In genomic region chr17:68841097-68841891, GRCm38 (mm10) we compare ENCODE assay signal across 8 mouse cellular contexts. TPM values are rescaled to one million over a fixed set of nuclear protein-coding genes. Genes with fewer than 3 reads are reported as not detected.
DNase-seq lines count a peak whose midpoint lies in the region; ATAC-seq and TF ChIP-seq lines count a peak whose summit lies in the region.

No protein-coding gene starts in this region.

- peaks cover 3% of the 10 kb centered on the region; the same call in 1 of the 2 replicates for H3K4me1 ChIP-seq in forebrain, embryonic 11.5 days (replicated peaks; ENCODE audit: control insufficient read depth, insufficient read depth, low read length)
- peaks cover 35% of the 10 kb centered on the region for H3K4me1 ChIP-seq in heart, embryonic 15.5 days (replicated peaks)
- H3K4me1 ChIP-seq in liver, embryonic 15.5 days (replicated peaks), result no peaks in the 10 kb centered on the region
- peaks cover 34% of the 10 kb centered on the region for H3K4me1 ChIP-seq in olfactory bulb, adult 2 months (ENCODE audit: control insufficient read depth, insufficient read depth, low read length)

- no peak for TF ChIP-seq POLR2A in olfactory bulb, adult 2 months (IDR thresholded peaks at IDR 0.05; ENCODE audit: insufficient read depth, low read depth, low read length)

- H3K9ac ChIP-seq in forebrain, embryonic 11.5 days (ENCODE audit: low read length), result peak overlapping the region; percentile 61
- H3K9ac ChIP-seq in heart, embryonic 15.5 days, result peak overlapping the region; percentile 54
- H3K9ac ChIP-seq in liver, embryonic 15.5 days, result no peak overlapping the region

- H3K27me3 ChIP-seq in forebrain, embryonic 11.5 days (ENCODE audit: control insufficient read depth, insufficient read depth, low read length), result peaks cover 15% of the 10 kb centered on the region
- peaks cover 73% of the 10 kb centered on the region for H3K27me3 ChIP-seq in heart, embryonic 15.5 days
- peaks cover 64% of the 10 kb centered on the region for H3K27me3 ChIP-seq in liver, embryonic 15.5 days

- H3K4me2 ChIP-seq in forebrain, embryonic 11.5 days (ENCODE audit: low read depth, low read length, severe bottlenecking), result peak overlapping the region; percentile 98
- peak overlapping the region; percentile 99 for H3K4me2 ChIP-seq in heart, embryonic 15.5 days
- H3K4me2 ChIP-seq in liver, embryonic 15.5 days, result peak overlapping the region; percentile 56

- DNase-seq in heart, adult 18-20 months, result peak; percentile 16 to 29
- no peak for DNase-seq in heart, adult 8-10 months (ENCODE audit: low spot score)
- peak; percentile 88 for DNase-seq in forebrain, embryonic 11.5 days (ENCODE audit: low spot score)
- DNase-seq in kidney, postnatal 10 days, result peak; percentile 76
- DNase-seq in urinary bladder, postnatal 4 days (ENCODE audit: low spot score in 2 of 2), result peak; percentile 41 to 70

- H3K9me3 ChIP-seq in forebrain, embryonic 11.5 days (ENCODE audit: control insufficient read depth, low read length), result no peaks in the 10 kb centered on the region
- no peaks in the 10 kb centered on the region for H3K9me3 ChIP-seq in heart, embryonic 15.5 days (replicated peaks)
- H3K9me3 ChIP-seq in liver, embryonic 15.5 days (replicated peaks), result no peaks in the 10 kb centered on the region

- no peaks in the 10 kb centered on the region for H3K36me3 ChIP-seq in forebrain, embryonic 11.5 days (ENCODE audit: control insufficient read depth, insufficient read depth, low read length)
- H3K36me3 ChIP-seq in heart, embryonic 15.5 days, result no peaks in the 10 kb centered on the region
- no peaks in the 10 kb centered on the region for H3K36me3 ChIP-seq in liver, embryonic 15.5 days (replicated peaks)

- no peak overlapping the region for H3K27ac ChIP-seq in forebrain, embryonic 11.5 days (ENCODE audit: low read depth, low read length)
- no peak overlapping the region for H3K27ac ChIP-seq in heart, embryonic 15.5 days
- H3K27ac ChIP-seq in liver, embryonic 15.5 days (replicated peaks), result no peak overlapping the region
- H3K27ac ChIP-seq in olfactory bulb, adult 2 months (ENCODE audit: insufficient read depth, low read depth, low read length), result peak overlapping the region; percentile 63

- peak; percentile 60 for ATAC-seq in forebrain, embryonic 11.5 days (replicated peaks; ENCODE audit: low FRiP score)
- peak; percentile 41; the same call in 1 of the 2 replicates for ATAC-seq in heart, embryonic 15.5 days (replicated peaks; ENCODE audit: insufficient number of reproducible peaks, insufficient read depth, low FRiP score, low read depth)
- no peak for ATAC-seq in liver, embryonic 15.5 days (ENCODE audit: insufficient read depth)

- under 1% methylated on average over 65 of the region's 75 CpGs for WGBS in forebrain, embryonic 11.5 days
- WGBS in heart, embryonic 15.5 days, result under 1% methylated on average over 75 of the region's 75 CpGs
- WGBS in liver, embryonic 15.5 days (ENCODE audit: insufficient replicate concordance), result 1% methylated on average over 72 of the region's 75 CpGs
- WGBS in olfactory bulb, adult 2 months, result 2% methylated on average over 75 of the region's 75 CpGs

- TF ChIP-seq CTCF in olfactory bulb, adult 2 months (IDR thresholded peaks at IDR 0.05; ENCODE audit: insufficient read depth, low read depth, low read length), result peak; percentile 68; the same call in 1 of the 2 replicates

- peak overlapping the region; percentile 49 for H3K4me3 ChIP-seq in forebrain, embryonic 11.5 days (ENCODE audit: low read depth, low read length)
- peak overlapping the region; percentile 60 for H3K4me3 ChIP-seq in heart, embryonic 15.5 days
- peak overlapping the region; percentile 28 for H3K4me3 ChIP-seq in liver, embryonic 15.5 days (replicated peaks)
- peak overlapping the region; percentile 54 for H3K4me3 ChIP-seq in olfactory bulb, adult 2 months (ENCODE audit: insufficient read depth, low read depth, low read length)

RNA-seq across cellular contexts. Expression of gene Tmem200c, which starts 14.9 kb away (rescaled TPM):
- under 1 TPM in 1 of 2 experiments, not detected in 1; 0.07 TPM for total RNA-seq in heart, adult 18-20 months (2021)
- total RNA-seq in heart, adult 8-10 months (2022), result under 1 TPM in 3 of 4 experiments, not detected in 1; 0.08 to 0.13 (median 0.09) TPM
- polyA plus RNA-seq in forebrain, embryonic 11.5 days (2014; fragmentation: Nextera tagmentation; extraction: Ambion mirVana), result 3.7 and 3.8 TPM in 2 replicates
- polyA plus RNA-seq in heart, embryonic 15.5 days (2015; fragmentation: Nextera tagmentation; extraction: Ambion mirVana), result 0.06 and 0.24 TPM in 2 replicates
- not detected in 2 replicates for polyA plus RNA-seq in liver, embryonic 15.5 days (2015; fragmentation: Nextera tagmentation; extraction: Ambion mirVana)
- polyA plus RNA-seq in olfactory bulb, adult 2 months (2012; ENCODE audit: insufficient read depth, insufficient read length, low replicate concordance, missing spikeins), result not detected in 2 replicates
